Mouse (Mus musculus): ENCODE results near the gene Susd1.

DNA sequence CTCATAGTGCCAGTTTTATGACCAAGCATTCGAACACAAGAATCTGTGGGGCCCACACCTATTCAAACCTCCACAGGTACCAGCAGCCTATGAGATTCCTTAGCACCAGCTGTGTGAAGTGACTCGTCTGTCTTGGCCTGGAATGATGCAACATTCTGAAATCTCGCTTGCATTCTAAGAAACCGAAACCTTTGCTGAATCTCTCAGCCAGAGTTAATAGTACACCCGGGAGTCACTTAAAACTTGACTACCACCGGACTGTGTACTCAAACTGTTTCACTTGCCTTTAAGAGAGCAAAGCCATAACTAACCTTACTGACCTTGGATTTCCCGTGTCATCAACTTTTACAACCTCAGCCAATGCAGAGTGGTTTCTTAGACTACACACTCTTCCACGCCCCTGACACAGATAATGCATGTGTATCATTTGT, 14.1 kb upstream of the Susd1 start:
- TF ChIP-seq ZKSCAN1 (IDR thresholded peaks at IDR 0.05; ENCODE audit: low read depth, low read length) (no peak), CTCF (IDR thresholded peaks at IDR 0.05 in 2 of 3, conservative IDR thresholded peaks at IDR 0.05 in 1 of 3; ENCODE audit: control insufficient read depth in 1 of 3, insufficient read depth in 1 of 3, low read depth in 2 of 3, low read length in 3 of 3, poor library complexity in 1 of 3, severe bottlenecking in 1 of 3) (no peak), MAFK (IDR thresholded peaks at IDR 0.05; ENCODE audit: borderline replicate concordance, low read depth, low read length) (no peak; the same call in 1 of the 2 replicates), USF1 (IDR thresholded peaks at IDR 0.05; ENCODE audit: low read depth, low read length) (no peak), E2F4 (IDR thresholded peaks at IDR 0.05; ENCODE audit: borderline replicate concordance, low read depth, low read length) (no peak), ETS1 (IDR thresholded peaks at IDR 0.05; ENCODE audit: low read depth, low read length) (peak; percentile 82), BHLHE40 (IDR thresholded peaks at IDR 0.05; ENCODE audit: borderline replicate concordance, low read depth, low read length) (no peak)

All from MEL (cell line).